17 mouse cellular contexts compared by ENCODE assay signal in genomic region chr14:76981176-76981575, GRCm38 (mm10).
"Had no signal": no experiment of that assay in that cellular context is flagged by ENCODE, and none has a peak within 500 bp of the region (broad histone marks: within the 10 kb centered on the region; RNA-seq: fewer than 3 reads in every experiment).

No protein-coding gene starts in this region.

- DNase-seq: lung, adult 18-20 months; lung, embryonic 14.5 days; lung, postnatal 10 days; lung, postnatal 4 days; right cerebral cortex, adult 18-20 months; right cerebral cortex, postnatal 25 days; right cerebral cortex, postnatal 4 days; spleen, adult 18-20 months; thymus, adult 18-20 months; thymus, postnatal 14 days; thymus, postnatal 36 days had no signal

- H3K4me1 ChIP-seq: midbrain, embryonic 13.5 days had no signal

- H3K4me2 ChIP-seq: lung, embryonic 14.5 days; midbrain, embryonic 13.5 days; neural tube, embryonic 13.5 days; neural tube, embryonic 15.5 days had no signal

- H3K27me3 ChIP-seq: midbrain, embryonic 13.5 days; neural tube, embryonic 13.5 days; neural tube, embryonic 15.5 days had no signal

- H3K9ac ChIP-seq: lung, embryonic 14.5 days; midbrain, embryonic 13.5 days; neural tube, embryonic 13.5 days; neural tube, embryonic 15.5 days had no signal

- H3K27ac ChIP-seq: midbrain, embryonic 10.5 days; midbrain, embryonic 13.5 days had no signal

- ATAC-seq: midbrain, embryonic 13.5 days; midbrain, embryonic 16.5 days had no signal

- H3K9me3 ChIP-seq: midbrain, embryonic 10.5 days; midbrain, embryonic 13.5 days; neural tube, embryonic 13.5 days; neural tube, embryonic 15.5 days had no signal

- H3K4me3 ChIP-seq: midbrain, embryonic 10.5 days; midbrain, embryonic 13.5 days; myocyte; neural tube, embryonic 13.5 days; neural tube, embryonic 15.5 days had no signal

- H3K36me3 ChIP-seq: midbrain, embryonic 10.5 days; midbrain, embryonic 13.5 days; neural tube, embryonic 13.5 days; neural tube, embryonic 15.5 days had no signal
